Mouse (Mus musculus) bone marrow macrophage, adult 2 months (primary cell): ENCODE data around the gene Leng8.

ENCODE experiments used
- CTCF ChIP-seq: IDR thresholded peaks from 2 replicates; pipeline ENCODE4 v1.5.1; 2012; ENCODE audit warnings: low read depth, mild to moderate bottlenecking, low read length, moderate library complexity
- POLR2A ChIP-seq: IDR thresholded peaks from 2 replicates; pipeline ENCODE4 v1.6.1; 2012; ENCODE audit warnings: mild to moderate bottlenecking, low read depth, low read length, borderline replicate concordance

DNA sequence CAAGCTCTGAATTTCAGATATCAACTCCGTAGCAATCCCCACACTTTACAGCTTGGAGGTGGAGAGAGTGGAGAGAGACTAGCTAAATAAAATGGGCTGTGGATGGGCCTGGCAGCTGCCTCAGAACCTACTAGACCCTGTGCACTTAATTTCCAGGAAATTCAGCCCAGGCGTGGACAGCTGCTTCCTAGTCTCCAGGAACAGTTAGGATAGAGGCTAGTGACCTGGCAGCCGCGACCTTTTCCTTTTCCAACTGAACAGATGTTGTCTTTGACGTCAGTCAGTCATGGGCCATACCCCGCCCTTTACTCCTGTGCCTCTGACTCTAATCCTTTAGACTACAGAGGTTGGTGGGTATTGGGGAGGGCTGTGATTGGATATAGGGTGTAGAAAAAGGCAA is 8.0 kb upstream of the Leng8 start:
- TF ChIP-seq POLR2A (no peak), CTCF (no peak)
